Mouse (Mus musculus) c-Kit-negative CD71-positive TER-119-positive erythroid progenitor cells, embryonic 14.5 days (primary cell): Measurements from ENCODE around the gene Xpnpep1.

Source experiments
- DNase-seq: peaks from one replicate; pipeline ENCODE4 v3.0.0-alpha.2; 2013; ENCODE audit warnings: low read depth, low spot score

The Xpnpep1 gene

GRCm38 (mm10) chr19:53040164-53041132 lies at the start of gene Xpnpep1:
TSS of gene Xpnpep1 (minus strand) at chr19:53040214.
- DNase-seq = no peak

GRCm38 (mm10) chr19:53087268-53088143 lies 47.5 kb upstream of the Xpnpep1 start:
- no peak for DNase-seq

GRCm38 (mm10) chr19:53086861-53087260 lies 46.8 kb upstream of the Xpnpep1 start:
- DNase-seq = no peak

- no peak for DNase-seq
Measured at GRCm38 (mm10) chr19:53084735-53085134, 44.7 kb upstream of the Xpnpep1 start.

- DNase-seq = no peak
Measured at GRCm38 (mm10) chr19:53082862-53083261, 42.8 kb upstream of the Xpnpep1 start.

- no peak for DNase-seq
Measured at GRCm38 (mm10) chr19:53081339-53081738, 41.3 kb upstream of the Xpnpep1 start.

GRCm38 (mm10) chr19:53080921-53081320 lies 40.9 kb upstream of the Xpnpep1 start:
- DNase-seq = no peak

- DNase-seq = no peak
Measured at GRCm38 (mm10) chr19:53080487-53080886, 40.5 kb upstream of the Xpnpep1 start.

GRCm38 (mm10) chr19:53080026-53080425 lies 40.0 kb upstream of the Xpnpep1 start:
- no peak for DNase-seq

GRCm38 (mm10) chr19:53078271-53079085 lies 38.5 kb upstream of the Xpnpep1 start:
- no peak for DNase-seq

- no peak for DNase-seq
Measured at GRCm38 (mm10) chr19:53077278-53077677, 37.3 kb upstream of the Xpnpep1 start.

GRCm38 (mm10) chr19:53076238-53076981 lies 36.4 kb upstream of the Xpnpep1 start:
- DNase-seq = no peak

- no peak for DNase-seq
Measured at GRCm38 (mm10) chr19:53075896-53076237, 35.9 kb upstream of the Xpnpep1 start.

GRCm38 (mm10) chr19:53074899-53075722 lies 35.1 kb upstream of the Xpnpep1 start:
- DNase-seq = no peak

- DNase-seq = no peak
Measured at GRCm38 (mm10) chr19:53073521-53073920, 33.5 kb upstream of the Xpnpep1 start.

GRCm38 (mm10) chr19:53072406-53072805 lies 32.4 kb upstream of the Xpnpep1 start:
- DNase-seq = no peak

GRCm38 (mm10) chr19:53071651-53072050 lies 31.6 kb upstream of the Xpnpep1 start:
- no peak for DNase-seq

- DNase-seq = no peak
Measured at GRCm38 (mm10) chr19:53070870-53071269, 30.9 kb upstream of the Xpnpep1 start.

- DNase-seq = no peak
Measured at GRCm38 (mm10) chr19:53069451-53069850, 29.4 kb upstream of the Xpnpep1 start.

GRCm38 (mm10) chr19:53066934-53067333 lies 26.9 kb upstream of the Xpnpep1 start:
- DNase-seq = no peak
